Mouse (Mus musculus) erythroblast, embryonic 14.5 days (primary cell): ENCODE results near the gene Fbp1.

Source experiments
- GATA1 ChIP-seq: IDR thresholded peaks from 2 replicates; pipeline ENCODE4 v1.6.1; 2012; ENCODE audit warnings: low read length, inconsistent platforms, mixed read lengths
- TAL1 ChIP-seq: IDR thresholded peaks from 3 replicates; pipeline ENCODE4 v1.6.1; 2012; ENCODE audit warnings: low read length, inconsistent platforms, mixed read lengths

DNA sequence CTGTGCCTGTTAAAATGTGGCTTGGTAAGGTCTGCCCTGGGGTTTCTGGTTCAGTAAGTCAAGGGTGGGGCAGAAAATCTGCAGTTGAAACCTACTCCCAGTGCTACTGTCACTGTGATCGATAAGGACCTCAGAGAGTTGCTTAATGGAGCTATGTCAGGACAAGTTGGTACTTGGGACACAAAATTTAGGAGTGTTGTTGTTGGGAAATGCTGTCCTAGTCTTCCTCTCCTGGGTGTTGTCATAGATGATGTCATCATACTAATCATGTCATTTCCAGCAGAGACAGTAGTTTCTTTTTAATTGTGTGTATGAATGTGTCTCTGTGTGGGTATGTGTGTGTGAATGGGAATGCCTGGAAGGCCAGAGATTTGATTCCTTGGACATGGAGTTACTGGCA lies 39.4 kb upstream of the Fbp1 start:
- TF ChIP-seq GATA1 (no peak), TAL1 (no peak)
